Mouse (Mus musculus) CH12F3 (cell line): Measurements from ENCODE around the gene Dcpp2.
"Not testable (repeated sequence)": the region's sequence is repeated elsewhere in the genome, so short reads cannot be mapped to it uniquely, and the experiment has no call there.

ENCODE experiments used
- in situ Hi-C: fragments of 300-500 bp; cut with MboI; formaldehyde crosslinking; loops from 2 replicates; pipeline ENCODE4 v1.14.3; 2020; ENCODE audit warnings: low sequenced_read_pairs

The Dcpp2 gene

DNA sequence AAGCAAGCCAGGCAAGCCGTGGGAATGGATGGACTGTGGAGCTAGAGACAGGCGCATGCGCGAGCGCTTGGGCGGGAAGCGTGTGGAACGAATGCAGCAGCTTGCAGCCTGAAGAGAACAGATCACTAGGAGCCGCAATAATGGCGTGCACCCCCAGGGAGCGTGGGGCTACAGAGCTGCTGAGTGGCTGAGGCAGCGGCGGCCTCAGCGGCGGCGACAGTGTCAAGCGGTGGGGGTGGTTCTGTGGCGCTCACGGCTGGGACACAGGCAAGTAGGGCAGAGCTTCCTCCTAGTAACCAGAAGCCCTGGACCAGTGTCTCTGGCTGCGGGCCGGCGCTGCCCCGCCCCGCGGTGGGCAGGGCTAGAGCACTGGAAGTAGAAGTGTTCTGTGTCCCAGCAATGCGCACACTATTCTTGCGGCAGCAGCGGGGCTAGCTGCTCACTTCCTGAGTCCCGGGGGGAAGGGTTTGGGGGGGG is 43.9 kb downstream of the Dcpp2 start:
- in situ Hi-C loops = no loop called here

DNA sequence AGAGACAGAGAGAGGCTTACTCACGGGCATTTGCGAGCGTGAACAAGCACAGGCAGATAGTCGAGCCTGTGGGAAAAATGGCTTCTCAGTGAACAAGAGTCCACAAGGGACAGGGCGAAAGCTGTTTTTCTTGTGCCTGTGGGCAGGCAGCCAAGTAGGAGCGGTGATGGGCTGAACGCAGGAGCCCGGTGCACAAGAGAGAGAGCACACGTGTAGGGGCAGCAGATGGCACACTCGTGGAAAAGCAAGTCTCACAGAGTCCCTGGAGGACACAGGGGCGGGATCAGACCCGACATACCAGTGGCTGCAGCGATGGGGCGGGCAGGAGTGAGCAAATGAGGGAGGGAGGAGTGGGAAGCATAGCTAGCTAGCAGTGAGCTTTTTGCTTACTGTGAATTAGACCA is 44.4 kb downstream of the Dcpp2 start:
- in situ Hi-C loops = no loop called here

- in situ Hi-C loops = no loop called here
These were observed 50.5 kb downstream of the Dcpp2 start for GRCm38 (mm10) chr17:23931157-23931556.

DNA sequence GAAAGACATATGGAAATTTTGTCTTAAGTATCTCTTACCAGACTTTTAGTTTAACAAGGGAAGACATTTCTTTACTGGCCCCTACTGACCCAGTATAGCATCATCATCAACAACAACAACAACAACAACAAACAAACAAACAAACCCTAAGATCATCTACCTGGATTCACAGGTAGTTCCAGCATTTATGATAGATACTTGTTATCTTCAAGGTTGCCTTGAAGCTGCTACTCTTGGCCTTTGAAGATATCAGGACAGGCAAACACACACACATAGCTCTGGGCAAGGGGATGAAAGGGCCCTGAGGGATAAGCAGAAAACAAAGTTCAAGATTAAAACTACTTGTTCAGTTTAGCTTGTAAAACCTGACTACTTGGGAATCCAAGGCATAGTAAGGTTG is 60.7 kb downstream of the Dcpp2 start, which contains the start of gene Sbp:
Sbp (plus strand) TSS at position 301 of the 400 bp plus-strand sequence.
- in situ Hi-C loops = no loop called here

GRCm38 (mm10) chr17:23947486-23947885 is 66.8 kb downstream of the Dcpp2 start:
- in situ Hi-C loops = not testable (repeated sequence)

DNA sequence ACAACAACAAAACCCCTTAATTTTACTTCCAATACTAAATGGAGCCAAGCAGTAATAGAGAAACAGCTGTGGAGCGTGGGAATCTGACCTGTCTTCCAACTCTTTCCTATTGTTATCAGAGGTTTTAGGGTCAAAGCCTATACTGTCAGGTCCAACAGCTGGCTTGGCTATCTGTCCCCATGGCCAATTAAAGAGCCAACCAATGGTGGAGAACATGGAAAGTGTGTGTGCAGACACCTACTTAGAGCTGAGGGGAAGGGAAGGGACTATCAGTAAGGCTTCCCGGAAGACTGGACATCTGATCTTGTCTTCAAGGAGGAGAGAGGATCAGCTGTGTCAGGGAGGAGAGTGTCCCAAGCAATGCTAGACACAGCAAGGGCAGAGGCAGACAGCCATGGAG is 68.4 kb downstream of the Dcpp2 start:
- in situ Hi-C loops = no loop called here
